Mouse (Mus musculus) c-Kit-positive CD71-negative TER-119-negative erythroid progenitor cells, embryonic 14.5 days (primary cell): ENCODE measurements around the gene Gpsm1.

ENCODE experiments used
- DNase-seq: peaks from one replicate; pipeline ENCODE4 v3.0.0-alpha.2; 2013; ENCODE audit warnings: low read depth

The Gpsm1 gene

GRCm38 (mm10) chr2:26341510-26341981 lies 26.2 kb downstream of the Gpsm1 start:
- no peak for DNase-seq

- DNase-seq: no peak
These were observed 26.7 kb downstream of the Gpsm1 start for GRCm38 (mm10) chr2:26342044-26342443.

- DNase-seq: no peak
These were observed 27.5 kb downstream of the Gpsm1 start for GRCm38 (mm10) chr2:26342609-26343490.

- no peak for DNase-seq
These were observed 32.9 kb downstream of the Gpsm1 start for GRCm38 (mm10) chr2:26348241-26348640.

GRCm38 (mm10) chr2:26351358-26352290 lies 36.3 kb downstream of the Gpsm1 start, which contains the start of gene Dnlz:
TSS of gene Dnlz (minus strand) at chr2:26352110.
- peak; percentile 82 for DNase-seq

- no peak for DNase-seq
These were observed 37.1 kb downstream of the Gpsm1 start for GRCm38 (mm10) chr2:26352291-26352910.

GRCm38 (mm10) chr2:26353066-26353980 lies 38.0 kb downstream of the Gpsm1 start:
- no peak for DNase-seq

GRCm38 (mm10) chr2:26354401-26354800 lies 39.1 kb downstream of the Gpsm1 start:
- DNase-seq: no peak

GRCm38 (mm10) chr2:26356231-26356630 lies 40.9 kb downstream of the Gpsm1 start:
- no peak for DNase-seq

- no peak for DNase-seq
These were observed 41.4 kb downstream of the Gpsm1 start for GRCm38 (mm10) chr2:26356678-26357077.

GRCm38 (mm10) chr2:26357484-26357883 lies 42.2 kb downstream of the Gpsm1 start:
- DNase-seq: no peak

GRCm38 (mm10) chr2:26358667-26359320 lies 43.5 kb downstream of the Gpsm1 start:
- no peak for DNase-seq

- DNase-seq: peak; percentile 44
These were observed 44.7 kb downstream of the Gpsm1 start for GRCm38 (mm10) chr2:26359983-26360382.

- DNase-seq: no peak
These were observed 45.5 kb downstream of the Gpsm1 start, which contains the start of gene Card9 for GRCm38 (mm10) chr2:26360772-26361171. TSS of gene Card9 (minus strand) at chr2:26360918.

GRCm38 (mm10) chr2:26362991-26363390 lies 47.7 kb downstream of the Gpsm1 start:
- DNase-seq: no peak

GRCm38 (mm10) chr2:26363481-26363880 lies 48.2 kb downstream of the Gpsm1 start:
- DNase-seq: no peak

- no peak for DNase-seq
These were observed 49.6 kb downstream of the Gpsm1 start for GRCm38 (mm10) chr2:26364738-26365465.

GRCm38 (mm10) chr2:26367911-26368310 lies 52.6 kb downstream of the Gpsm1 start:
- no peak for DNase-seq

GRCm38 (mm10) chr2:26368572-26368971 lies 53.3 kb downstream of the Gpsm1 start:
- DNase-seq: no peak

GRCm38 (mm10) chr2:26372396-26372795 lies 57.1 kb downstream of the Gpsm1 start:
- no peak for DNase-seq
